Mouse (Mus musculus) frontal cortex, postnatal 10 days (tissue): ENCODE measurements around the gene Mbnl1.

Source experiments
- DNase-seq, 2 experiments: peaks; one replicate each; pipeline ENCODE4 v3.0.0; 2022; ENCODE audit warnings: low spot score in 2 of 2, mixed read lengths in 1 of 2

Gene Mbnl1

DNA sequence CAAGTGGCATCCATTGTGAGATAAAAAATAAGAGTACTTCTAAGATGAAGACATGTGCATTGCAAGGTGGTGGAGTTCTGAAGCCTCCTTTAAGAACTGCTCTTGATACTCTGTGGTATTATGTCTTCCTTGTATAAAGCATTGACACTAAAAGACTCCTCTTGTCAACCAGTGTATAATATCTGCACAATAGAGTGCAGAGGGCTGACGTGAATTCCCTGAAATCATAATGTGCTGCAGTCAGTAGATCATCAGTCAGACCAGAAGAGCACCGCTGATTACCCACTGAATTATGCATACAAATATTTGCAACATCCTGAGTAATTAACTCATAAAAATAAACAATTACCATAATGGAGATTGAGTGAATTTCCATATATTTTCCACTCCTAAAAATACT lies 97.2 kb downstream of the Mbnl1 start:
- DNase-seq, result no peak

DNA sequence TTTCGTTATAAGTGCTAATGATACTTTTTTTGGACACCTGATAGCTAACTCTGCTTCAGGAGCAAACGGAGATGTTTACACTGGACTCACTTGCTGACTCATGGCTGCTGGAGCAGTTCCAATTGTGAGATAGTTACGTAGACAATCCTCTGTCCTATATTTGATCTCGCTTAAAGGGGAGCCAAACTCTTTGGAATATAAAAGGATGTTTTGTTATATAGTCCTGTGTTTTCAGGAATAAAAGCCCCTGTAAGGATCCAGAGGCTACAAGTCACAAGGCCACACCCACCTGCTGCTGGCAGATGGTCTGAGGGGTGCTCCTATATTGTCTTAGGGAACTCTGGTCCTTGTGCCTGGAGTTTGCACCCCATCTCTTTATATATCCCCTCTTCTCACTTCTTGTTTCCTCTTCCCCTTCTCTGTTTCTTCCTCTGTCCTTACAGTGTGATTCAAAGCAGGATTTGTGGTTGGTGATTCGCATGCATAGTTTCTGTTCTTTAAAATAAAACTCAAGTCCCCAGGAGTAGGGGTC lies 97.9 kb downstream of the Mbnl1 start:
- DNase-seq, result no peak

DNA sequence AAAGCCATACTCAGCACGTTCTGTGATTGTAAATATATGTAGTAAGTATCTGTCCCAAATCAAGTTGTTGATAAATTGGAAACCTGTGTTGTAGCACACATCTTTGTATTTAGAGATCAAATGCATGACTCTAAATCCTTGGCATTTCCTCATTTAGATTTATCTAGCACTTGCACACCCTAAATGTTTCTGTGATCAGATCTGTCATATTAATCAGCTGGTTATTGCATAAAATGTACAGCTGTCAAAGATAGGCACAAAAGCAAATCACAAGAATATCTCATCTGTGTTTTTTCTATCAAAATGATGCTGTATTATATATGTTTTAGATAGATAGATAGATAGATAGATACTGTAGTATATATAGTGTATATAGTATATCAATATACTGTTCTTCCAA lies 98.9 kb downstream of the Mbnl1 start:
- no peak for DNase-seq

DNA sequence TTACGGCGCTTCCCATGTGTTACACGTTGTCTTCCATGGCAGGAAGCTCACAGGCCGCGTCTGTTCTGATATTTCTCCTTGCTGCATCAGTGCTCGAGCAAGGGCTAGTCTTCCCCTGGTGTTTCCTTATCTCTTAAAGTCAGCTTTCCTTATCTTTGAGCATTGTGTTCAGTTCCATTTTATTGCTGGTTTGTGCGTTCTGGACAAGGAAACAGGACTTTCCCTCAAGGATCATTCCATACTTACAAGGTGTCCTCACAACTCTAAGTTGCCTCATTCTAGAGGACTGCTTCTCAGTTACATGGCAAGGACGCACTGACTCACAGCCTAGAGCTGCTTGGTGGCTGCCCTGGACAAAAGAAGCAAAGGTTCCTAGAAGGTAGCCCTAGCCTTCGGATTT lies 101.6 kb downstream of the Mbnl1 start:
- no peak for DNase-seq

DNA sequence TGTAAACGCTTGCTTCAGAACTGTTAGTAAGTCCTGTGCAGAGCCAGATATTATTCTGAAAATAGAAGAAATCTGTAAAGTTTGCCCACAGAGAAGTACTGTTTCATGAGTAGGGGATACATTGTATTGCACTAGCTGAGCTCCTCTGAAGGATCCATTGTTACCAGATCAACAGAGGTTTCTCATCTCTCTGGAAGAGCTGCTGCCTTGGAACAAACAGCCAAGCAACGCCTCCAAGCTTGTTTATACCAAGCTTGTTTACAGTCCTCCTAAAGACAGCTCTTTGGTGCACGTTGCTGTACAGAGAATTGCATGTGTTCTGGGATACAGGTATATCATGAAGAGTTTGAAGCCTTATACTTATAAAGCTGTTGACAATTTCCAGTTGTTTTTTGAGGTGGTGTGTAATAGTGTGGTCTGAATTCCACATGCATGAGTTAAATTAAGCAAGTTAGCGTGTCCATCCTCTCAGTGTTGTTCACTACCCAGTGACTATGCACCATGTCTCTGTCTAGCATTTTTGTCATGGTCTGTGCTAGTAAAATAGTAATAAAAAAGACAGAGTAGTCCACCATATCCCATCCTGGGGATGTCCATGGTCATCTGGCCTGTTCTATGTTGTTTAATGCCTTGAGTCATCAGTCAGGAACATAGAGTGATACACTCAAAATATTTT lies 102.4 kb downstream of the Mbnl1 start:
- DNase-seq, result no peak

DNA sequence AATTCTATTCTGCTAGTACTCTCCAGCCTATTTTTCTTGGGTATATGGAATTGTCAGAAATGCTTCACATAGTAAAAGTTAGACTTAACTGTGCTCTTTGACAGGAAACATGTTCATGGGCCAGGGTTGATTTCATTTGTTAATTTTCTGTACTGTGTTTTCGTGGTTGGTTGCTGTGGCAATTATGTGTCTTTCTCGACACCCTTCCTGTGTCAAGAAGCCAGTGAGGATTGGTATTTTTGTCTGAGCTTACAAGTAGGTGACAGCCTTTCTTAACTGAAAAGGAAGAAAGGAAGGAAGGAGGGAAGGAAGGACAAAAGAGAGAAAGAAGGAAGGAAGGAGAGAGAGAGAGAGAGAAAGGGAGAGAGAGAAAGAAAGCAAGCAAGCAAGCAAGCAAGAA lies 103.3 kb downstream of the Mbnl1 start:
- no peak for DNase-seq

DNA sequence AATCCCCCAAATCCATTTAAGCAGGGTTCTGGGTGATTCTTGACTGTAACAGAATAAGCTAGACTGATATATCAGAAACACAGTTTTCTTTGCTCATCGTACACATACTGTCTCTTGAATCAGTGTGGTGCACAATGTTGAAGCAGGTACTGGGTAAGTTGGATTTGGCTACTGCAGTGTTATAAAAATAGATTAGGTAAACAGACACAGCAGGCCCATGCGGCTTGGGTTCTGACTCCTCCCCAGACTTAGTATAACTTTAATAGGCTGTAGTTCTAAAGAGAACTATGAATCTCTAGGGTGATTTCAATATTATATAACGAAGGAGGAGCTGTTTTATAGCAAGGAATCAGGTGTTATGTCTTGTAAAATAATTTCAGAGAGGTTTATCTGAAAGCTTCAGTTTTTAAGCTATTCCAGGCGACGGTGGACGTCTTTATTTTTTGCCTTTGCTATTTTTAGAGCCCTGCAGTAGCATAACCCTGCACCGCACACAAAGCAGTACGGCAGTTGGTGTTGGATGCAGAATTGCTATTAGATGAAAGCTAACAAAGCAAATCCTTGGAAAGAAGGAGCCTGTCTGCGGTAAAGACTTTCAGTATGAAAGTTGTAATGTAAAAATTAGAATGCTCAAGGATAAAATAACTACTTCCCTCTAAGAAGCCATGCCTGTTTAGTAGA lies 103.9 kb downstream of the Mbnl1 start:
- no peak for DNase-seq

DNA sequence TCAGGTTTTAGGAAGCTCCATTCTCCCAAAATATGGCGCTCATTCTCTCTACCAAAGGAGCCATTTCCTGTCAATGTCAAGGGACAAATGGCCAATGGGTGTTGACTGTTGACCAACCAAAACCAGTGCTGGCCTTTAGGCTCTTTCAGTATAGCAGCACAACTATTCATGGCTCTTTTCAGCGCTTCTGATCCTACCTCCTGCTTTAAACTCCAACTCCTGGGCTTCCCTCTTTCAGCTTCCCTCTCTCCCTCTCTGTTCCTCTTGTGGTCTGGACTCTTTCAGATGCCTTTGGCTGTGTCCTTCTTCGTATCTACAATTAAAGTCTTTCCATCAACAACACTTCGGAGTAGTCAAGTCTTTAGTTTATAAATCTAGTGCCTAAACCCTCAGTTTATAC lies 107.2 kb downstream of the Mbnl1 start:
- DNase-seq, result no peak

DNA sequence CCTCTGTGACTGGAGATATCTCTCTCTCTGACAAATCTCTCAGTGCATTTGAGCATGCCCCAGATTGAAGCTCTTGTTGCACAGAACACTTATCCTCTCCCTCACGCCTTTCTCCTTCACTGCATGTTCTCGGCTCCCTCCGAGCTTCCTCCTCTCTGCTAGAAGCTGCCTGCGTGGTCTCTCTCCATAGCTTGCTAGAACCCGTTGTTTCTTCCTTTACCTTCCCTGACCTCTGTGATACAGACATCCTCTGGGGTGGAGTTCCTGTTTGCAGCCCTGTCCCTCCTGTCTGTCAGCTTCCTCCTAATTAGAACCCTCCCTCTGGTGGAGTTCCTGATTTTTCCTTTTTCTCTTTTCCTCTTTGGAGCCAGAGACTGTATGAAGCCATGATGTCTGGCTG lies 108.1 kb downstream of the Mbnl1 start:
- DNase-seq, result no peak

DNA sequence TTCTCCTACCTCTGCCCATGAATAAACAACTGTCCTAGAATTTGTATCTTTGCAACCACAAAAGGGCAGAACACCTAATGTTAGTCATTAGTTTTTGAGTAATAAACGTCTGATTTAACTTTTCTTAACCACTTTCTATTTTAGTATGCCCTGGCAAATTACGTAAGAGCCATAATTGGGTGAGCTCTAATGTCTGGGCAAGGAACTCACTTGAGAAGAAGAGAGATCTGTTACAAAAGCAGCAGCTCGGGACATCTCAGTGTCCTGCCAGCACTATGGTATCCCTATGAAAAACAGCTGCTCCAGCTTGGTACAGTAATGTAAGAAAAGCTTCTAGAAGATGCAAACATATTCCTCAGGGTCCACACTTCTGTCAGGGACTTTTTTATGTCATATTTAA lies 109.5 kb downstream of the Mbnl1 start:
- DNase-seq, result no peak

DNA sequence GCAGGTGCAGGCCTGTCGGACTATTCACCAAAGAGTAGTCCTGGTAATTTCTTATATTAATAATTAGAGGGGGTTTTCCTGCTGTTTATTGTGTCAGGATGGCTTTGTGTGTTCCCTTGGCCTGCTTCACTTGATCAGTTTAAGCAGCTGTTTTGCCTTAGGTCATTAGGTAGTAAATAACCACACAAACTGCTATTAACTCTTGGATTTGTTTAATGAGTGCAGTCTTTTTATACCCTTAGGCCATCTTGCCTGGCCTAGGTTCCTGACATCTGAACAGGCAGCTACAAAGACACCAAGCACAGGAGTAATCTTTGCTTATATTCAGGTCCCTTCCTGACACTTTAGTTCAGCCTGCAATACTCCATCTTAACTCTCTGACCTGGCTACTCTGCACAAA lies 110.0 kb downstream of the Mbnl1 start:
- no peak for DNase-seq

DNA sequence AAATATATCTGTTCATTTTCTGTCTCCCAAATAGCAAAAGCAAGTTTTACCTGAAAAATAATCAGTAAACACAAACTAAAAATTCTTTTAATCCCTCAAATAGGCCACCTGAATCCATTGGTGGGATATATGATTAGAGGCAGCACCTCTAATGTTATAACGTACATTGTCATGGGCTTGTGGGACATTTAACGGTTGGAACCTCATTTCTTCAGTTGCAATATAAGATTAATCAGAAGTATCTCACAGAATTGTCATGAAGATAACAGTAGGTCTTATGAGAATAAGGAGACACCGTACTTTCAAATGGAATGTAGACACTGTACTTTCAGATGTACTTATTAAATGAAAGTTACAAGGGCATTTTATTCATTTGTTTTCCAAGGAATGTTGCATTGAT lies 112.1 kb downstream of the Mbnl1 start:
- no peak for DNase-seq

DNA sequence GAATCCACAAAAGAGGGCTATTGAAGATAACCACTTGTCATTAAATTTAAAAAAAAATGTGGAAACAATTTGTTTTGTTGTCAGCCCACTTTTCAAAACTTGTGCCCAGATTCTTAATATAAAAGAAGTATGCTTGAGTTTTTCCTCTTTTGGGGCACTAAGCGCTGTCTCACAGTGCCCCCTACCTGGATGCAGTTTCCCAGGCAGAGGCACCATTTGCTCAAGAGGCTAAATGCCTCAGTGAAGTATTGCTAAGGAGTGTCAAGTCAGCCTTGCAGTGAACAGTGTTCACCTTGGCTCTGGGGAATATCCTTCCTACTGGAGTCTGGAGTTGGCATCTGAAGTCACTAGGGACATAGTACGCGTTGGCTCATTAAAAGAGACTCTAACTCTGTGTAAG lies 113.4 kb downstream of the Mbnl1 start:
- DNase-seq, result no peak

DNA sequence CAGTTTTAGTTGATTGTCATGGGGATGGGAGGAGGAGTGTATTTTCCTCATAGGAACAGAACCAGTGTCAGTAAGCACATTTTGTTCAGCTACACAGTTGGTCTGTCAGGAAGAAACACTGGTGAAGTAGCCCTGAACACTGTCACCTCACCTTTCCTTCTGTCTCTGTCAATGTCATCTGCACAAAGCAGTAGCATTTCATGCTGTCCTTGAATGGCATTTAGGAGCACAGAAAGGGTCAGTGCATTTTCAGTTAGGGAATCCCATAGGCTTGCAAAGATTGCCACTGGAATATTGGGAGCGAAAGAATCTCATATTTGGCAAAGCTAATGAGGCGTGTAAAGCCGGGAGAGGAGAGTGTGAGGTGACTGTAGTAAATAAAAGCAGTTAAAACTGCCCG lies 114.5 kb downstream of the Mbnl1 start:
- no peak for DNase-seq

DNA sequence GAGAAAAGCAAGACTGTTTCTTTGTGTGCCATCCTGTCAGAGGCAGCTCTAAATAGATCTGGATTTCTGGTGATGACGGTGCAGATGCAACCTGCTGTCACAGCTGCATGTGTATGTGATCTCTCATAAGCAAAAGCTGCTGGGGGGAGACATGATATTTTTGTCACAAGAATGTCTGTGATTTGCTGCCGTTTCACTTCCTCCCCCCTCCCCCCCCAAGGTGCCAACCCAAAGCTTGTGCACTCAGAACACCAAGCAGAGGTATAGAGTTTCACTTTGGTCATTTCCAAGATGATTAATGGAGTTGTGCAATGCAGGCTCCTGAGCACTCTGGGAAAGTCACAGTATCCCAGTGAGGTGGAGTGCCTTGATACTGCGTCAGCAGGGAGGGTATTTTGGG lies 116.7 kb downstream of the Mbnl1 start:
- no peak for DNase-seq

DNA sequence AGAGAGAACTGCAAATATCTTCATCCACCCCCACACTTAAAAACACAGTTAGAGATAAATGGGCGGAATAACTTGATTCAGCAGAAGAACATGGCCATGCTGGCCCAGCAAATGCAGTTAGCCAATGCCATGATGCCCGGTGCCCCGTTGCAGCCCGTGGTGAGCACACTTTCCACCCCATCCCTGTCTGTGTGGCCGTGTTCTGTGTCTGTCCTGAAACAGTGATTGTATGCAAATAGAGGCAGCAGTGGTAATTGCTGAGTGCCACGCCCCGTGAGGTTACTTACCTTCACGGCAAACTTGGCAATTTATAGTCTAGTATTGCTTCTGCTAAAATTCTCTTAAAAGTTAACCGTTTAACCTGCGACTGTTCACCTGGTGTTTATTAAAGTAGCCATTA lies 123.0 kb downstream of the Mbnl1 start:
- no peak for DNase-seq

DNA sequence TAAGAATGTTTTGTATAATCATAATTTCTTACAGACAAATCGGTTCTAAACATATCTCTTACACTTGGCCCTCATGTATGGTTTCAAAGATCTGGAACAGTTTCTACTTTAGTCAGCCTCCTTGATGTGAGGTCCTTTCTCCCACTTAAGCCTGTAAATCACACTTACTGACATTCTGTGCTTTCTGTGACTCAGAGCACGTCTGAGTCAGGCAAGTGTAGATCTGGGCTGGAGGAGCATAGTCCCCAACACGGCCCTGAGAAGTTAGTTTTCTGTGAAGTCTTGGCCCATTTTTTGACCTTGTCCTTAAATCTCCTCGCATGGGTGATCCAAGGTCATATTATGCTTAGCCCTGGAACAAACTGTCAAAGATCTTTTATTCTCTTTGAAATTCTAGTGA lies 124.4 kb downstream of the Mbnl1 start:
- DNase-seq, result no peak

DNA sequence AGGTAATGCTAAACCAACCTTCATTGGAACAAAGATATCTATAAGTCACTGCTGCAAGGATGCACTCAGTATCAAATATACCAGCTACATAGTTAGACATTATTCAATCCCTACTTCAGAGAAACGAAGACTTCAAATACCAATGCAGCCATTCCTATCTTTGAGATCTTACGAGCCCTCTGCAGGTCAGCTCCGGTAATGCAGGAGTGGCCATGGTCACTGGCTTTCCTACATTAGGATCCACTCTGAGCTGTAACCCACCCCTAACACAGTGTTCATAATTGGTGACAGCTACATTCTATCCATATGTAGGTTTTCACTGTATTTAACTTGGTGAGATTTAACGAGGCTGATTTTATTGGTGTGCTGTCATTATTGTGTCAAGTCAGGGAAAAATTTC lies 129.1 kb downstream of the Mbnl1 start:
- DNase-seq, result peak in 1 of 2 experiments; percentile 49

DNA sequence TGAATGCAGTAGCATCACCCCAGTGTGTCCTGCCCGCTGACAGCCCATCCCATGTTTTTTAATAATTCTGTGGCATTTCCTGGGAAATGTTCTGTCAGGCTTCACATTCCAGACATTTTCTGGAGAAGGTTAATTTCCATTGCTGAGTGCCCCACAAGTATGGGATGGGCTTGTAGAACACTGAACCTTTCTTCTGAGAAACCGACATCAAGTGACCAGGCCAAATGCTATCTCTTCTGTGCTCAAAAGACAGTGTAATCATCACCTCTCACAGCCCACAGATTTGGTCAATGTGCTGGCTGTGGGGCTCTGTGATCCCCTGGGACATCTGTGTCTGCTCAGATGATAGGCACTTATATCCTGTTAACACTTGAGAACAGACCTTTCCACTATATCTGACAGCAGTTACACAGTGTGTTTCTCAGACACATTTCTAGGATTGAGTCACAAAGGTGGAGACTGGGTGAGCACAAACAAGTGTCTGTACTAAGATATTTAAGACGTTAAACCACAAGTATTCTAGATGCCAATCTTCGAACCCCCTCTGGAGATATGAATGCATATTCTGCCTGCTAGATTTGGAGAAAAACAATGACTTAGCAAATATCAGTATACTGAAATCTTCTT lies 130.4 kb downstream of the Mbnl1 start:
- no peak for DNase-seq

DNA sequence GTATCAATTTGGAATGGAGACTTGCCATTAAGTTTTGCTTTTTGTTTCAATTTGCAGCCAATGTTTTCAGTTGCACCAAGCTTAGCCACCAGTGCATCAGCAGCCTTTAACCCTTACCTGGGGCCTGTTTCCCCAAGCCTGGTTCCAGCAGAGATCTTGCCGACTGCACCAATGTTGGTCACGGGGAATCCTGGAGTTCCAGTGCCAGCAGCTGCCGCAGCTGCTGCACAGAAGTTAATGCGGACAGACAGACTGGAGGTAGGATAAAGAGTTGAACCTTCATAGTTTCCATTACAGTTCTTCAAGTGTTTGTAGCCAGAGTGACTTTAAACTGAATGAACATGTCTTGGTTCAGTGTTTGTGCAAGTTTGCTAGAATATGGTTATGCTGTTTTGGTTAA lies 131.0 kb downstream of the Mbnl1 start:
- no peak for DNase-seq

DNA sequence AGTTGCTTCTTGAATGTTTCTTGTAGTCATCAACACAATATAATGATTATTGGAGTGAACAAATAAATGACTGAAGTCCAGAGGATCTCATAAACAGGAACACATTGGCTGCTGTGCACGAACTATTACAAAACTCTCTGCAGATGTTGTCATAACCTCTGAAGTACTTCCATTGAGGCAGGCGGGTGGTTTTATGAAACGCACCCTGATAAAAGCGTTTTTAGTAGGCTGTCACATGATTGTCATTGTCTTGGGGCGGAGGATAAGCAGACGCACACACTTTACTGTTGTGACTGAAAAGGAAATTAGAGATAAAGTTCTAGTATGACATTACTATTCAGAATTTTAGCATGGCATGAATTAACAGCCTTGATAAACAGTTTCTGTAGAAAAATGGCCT lies 131.6 kb downstream of the Mbnl1 start:
- DNase-seq, result no peak

DNA sequence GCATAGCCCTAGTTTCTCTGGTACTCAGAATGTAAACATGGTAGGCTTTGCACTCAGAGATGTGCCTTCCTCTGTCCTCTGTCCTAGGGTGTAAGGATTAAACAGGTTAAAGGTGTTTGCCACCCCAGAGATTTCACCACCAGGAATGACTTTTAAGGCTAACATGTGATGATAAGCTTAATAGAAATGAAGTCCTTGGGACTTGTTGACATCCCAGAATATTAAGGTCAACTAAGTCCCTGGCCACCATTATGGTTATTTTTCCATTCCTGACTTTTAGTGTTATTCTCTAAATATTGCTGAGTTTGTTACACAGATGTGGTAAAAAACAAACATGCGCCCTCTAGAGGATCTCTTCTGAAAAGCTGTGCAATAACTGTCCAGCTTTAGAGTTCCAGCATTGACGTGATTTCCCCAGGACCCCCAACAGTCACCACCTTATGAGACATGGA lies 136.3 kb downstream of the Mbnl1 start:
- no peak for DNase-seq

DNA sequence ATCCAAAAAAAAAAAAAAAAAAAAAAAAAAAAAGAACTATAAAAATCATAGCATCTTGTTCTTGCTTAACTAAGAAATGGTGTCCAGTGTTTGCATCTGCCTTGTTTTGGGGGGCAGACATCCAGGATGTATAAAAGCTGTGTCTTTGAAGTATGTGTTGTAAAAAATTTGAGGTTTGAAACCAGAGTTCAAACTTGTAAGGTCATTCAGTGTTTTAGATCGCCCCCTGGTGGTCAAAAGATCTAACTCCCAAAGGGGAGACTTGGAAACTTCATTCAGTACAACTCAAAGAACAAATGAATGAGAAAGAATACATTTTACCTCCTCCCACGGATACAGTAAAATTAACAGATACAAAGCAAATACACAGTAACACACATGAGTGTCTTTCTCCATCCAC lies 139.2 kb downstream of the Mbnl1 start:
- DNase-seq, result no peak
